Mouse (Mus musculus) heart, postnatal 14 days (tissue): ENCODE data around the gene Col24a1. TPM values are rescaled to one million over a fixed set of nuclear protein-coding genes. Genes with fewer than 3 reads are reported as not detected.
"Not testable (repeated sequence)": the region's sequence is repeated elsewhere in the genome, so short reads cannot be mapped to it uniquely, and the experiment has no call there.

Experiments used
- DNase-seq, 2 experiments: peaks; one replicate each; pipeline ENCODE4 v3.0.0; 2021 to 2022
- intact Hi-C: fragments of 180-260 bp; cut with DNase I; formaldehyde crosslinking; loops from one replicate; pipeline ENCODE4 v1.15.1; 2025
- total RNA-seq, 2 experiments: library from RNA; stranded (reverse); gene quantifications; 2 replicates each; pipeline ENCODE4 v1.2.3; 2021

Gene Col24a1
- total RNA-seq, 2 experiments from 2014 or later, result 0.32 to 0.41 TPM

DNA sequence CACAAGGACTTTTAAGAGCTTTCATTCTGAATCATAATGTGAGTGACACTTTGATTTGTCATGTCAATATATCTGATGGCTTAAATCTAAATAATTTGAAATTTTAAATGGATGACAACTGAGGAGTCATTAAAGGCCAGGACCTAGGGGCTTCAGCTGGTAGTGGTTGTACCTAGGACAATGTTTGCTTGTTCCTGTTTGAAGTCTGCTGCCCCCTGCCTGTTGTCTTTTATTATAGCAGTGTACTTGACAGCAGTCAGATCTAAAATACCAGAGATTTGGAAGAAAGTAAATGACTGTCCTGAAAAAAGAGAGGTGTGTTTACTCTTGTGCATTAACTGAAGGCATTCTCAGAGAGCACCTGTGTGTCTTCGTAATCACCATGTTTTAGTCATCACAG is 150.0 kb downstream of the Col24a1 start:
- peak; percentile 40 to 57 for DNase-seq
- intact Hi-C loops, result loop anchor here (5.0 kb wide), 1 partner anchor 75 kb away; no protein-coding TSS in a partner anchor

DNA sequence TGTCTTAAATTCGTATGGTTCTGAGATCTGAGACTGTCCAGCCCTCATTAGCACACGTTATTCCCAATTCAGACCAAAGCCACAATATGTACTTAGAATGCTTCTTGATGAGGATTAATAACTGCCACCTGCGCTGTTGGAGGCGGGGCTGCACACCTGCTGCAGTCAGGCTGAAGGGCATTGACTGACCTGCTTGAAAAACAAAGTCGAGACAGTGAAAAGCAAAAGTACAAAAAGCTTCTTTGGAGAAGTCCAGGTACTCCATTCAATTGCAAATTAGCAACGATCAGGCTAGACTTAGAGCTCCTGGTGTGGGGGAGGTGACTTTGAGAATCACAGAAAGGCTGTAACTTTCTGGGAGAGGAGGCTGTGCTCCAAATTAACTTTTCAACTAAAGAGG is 150.9 kb downstream of the Col24a1 start:
- intact Hi-C loops, result loop anchor here (5.0 kb wide), 1 partner anchor 76 kb away; no protein-coding TSS in a partner anchor
- not testable (repeated sequence) for DNase-seq

DNA sequence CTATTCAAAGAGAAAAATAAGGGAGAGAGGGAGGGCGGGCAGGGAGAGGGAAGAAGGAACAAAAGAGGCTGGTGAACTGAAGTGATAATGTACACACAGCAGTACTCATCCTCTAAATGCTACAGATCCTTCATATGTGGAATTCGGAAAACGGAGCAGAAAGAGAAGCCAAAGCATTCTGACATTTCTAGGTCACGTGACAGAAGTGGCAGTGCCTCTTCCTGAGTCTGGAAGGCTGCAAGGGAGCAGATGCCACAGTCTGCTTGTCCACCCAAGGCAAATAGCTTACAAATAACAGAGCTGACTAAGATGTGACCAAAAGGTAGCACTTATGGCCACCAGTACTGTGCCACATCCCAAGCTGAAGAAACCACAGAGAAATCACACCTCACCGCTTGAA is 164.8 kb downstream of the Col24a1 start:
- DNase-seq, result no peak
- intact Hi-C loops, result no loop called here

DNA sequence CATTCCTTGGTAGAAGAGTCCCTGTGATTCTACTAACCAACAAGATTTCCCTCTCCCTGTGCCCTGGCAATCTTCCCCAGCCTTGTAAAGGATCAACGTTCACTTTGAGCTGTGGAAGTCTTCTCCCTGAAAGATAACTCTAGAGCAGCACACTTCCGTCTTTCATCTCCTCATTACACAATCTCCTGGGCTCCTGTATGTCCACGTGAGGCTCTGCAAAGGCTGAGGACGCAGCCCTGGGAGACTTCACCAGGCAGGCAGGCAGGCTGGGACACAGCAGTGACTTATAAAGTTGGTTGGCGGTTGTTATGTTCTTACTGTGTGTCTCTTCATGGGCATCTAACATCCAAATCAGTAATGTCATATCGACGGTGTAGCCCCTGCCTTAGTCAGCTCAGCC is 170.1 kb downstream of the Col24a1 start:
- DNase-seq, result peak in 1 of 2 experiments; percentile 16
- intact Hi-C loops, result no loop called here

DNA sequence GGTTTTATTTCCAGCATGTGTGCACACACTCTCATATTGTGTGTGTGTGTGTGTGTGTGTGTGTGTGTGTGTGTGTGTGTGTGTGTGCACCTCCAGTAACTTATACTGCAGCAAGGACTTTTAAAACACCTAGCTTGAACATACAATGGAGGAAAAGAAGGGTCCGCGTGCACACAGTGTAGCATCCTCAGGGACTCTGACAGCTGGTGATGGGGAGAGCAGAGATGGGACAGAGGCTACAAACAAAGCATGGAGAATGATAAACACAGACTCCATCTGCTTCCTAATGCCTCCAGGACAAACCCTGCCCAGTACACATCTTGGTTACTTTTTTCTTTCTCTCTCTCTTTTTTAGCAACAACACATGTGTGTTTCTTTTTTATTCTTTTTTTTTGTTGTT is 171.5 kb downstream of the Col24a1 start:
- intact Hi-C loops, result no loop called here
- DNase-seq, result no peak

- no peak for DNase-seq
- intact Hi-C loops, result loop anchor here (10.0 kb wide), 1 partner anchor 434 kb away; no protein-coding TSS in a partner anchor
Observed at GRCm38 (mm10) chr3:145471094-145471493, 178.8 kb downstream of the Col24a1 start.

- intact Hi-C loops, result loop anchor here (10.0 kb wide), 1 partner anchor 431 kb away; no protein-coding TSS in a partner anchor
- DNase-seq, result no peak
Observed at GRCm38 (mm10) chr3:145474163-145474562, 181.9 kb downstream of the Col24a1 start.

GRCm38 (mm10) chr3:145476634-145477033 is 184.4 kb downstream of the Col24a1 start:
- no peak for DNase-seq
- intact Hi-C loops, result loop anchor here (5.0 to 10.0 kb wide), 2 partner anchors 428 to 446 kb away; partner anchors contain the start of gene Bcl10

DNA sequence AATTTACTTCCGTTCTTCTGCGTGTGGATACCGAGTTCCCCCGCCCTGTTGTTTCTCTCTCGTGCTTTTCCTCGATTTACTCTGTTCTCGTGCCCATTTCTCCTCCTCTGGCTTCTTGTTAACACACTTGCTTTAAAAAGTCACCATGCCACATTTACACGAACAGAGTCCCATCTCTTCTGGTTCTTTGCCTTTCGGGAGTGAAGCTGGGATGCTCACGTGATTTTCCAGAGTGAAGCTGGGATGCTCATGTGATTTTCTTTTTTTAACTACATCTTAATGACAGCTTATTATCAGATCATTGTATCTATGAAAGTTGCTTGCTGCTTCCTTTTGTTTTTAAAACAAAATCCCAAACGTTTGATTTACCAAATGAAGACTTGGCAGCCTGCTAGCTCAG is 184.8 kb downstream of the Col24a1 start:
- DNase-seq, result no peak
- intact Hi-C loops, result loop anchor here (5.0 to 10.0 kb wide), 2 partner anchors 428 to 445 kb away; partner anchors contain the start of gene Bcl10

DNA sequence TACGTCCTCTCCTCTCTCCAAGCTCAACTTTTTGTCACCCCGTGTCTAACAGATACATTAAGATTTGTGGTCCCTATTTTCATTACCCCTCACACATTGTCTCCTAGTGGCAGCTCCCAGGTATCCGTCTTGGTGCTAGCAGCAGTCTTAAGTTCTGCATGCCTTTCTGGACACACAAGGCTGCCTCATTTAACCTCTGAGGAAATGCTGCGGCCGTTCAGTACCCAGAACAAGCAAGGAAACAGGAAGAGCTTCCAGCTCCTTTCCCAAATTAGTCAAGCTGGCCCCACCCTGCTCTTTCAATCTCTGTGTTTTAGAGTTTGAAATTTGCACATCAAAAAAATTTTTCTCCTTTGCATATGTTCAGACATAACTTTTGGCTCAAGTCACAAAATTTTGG is 186.2 kb downstream of the Col24a1 start:
- intact Hi-C loops, result loop anchor here (5.0 to 10.0 kb wide), 2 partner anchors 426 to 444 kb away; partner anchors contain the start of gene Bcl10
- peak in 1 of 2 experiments; percentile 4 for DNase-seq

DNA sequence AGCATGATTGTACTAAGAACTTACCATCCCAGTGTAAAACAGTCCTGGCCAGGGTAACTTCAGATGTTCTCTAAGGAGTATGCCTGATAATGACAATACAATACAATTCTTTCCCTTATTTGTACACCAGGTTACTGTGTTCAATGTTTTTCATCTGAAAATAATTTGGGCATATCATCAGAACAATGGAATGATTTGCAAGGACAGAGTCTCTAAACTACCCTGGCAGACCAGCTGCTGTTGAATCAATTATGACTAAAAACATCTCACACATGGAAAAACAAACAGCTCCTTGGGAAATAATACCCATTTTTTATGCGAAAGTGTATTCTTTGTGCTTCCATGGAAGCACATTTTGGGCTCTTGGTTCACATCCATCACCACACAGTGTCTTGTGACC is 198.0 kb downstream of the Col24a1 start:
- DNase-seq, result no peak
- intact Hi-C loops, result no loop called here

DNA sequence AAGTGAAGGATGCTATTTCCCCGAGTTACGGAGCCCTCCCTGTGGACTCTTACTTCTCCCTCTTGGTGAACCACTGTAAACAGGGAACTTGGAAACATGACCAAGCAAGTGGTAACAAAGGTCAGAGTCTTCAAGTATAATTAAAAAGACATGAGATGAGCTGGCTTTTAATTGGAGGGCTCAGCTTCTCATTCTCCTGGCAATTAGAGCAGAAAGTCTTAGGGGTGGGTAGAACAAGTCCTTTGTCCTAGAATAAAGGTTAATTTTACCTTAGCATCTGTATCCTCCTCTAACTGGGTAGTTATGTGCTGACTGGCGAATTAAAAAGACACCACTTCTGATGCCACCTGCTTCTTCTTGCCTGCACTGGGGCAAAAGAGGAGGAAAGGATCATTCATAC is 199.1 kb downstream of the Col24a1 start:
- intact Hi-C loops, result no loop called here
- no peak for DNase-seq

DNA sequence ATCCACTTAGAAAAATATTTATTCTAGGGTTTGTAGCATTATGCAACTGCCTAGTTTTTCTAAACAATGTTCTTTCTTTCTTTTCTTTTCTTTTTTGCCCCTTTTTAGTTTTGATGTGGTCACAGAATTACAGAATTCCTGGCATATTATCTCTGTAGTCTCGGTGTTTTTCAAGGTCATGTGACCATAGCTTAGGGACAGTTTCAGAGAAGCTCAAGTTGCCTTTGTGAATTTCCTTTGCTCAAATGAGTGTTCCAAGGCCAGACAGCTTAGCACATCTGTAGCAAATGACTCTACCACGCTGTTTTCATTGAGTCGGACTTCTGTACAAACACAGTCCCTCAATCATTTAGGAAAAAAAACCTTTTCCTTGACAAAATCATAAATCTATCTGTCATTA is 205.9 kb downstream of the Col24a1 start:
- intact Hi-C loops, result no loop called here
- no peak for DNase-seq

DNA sequence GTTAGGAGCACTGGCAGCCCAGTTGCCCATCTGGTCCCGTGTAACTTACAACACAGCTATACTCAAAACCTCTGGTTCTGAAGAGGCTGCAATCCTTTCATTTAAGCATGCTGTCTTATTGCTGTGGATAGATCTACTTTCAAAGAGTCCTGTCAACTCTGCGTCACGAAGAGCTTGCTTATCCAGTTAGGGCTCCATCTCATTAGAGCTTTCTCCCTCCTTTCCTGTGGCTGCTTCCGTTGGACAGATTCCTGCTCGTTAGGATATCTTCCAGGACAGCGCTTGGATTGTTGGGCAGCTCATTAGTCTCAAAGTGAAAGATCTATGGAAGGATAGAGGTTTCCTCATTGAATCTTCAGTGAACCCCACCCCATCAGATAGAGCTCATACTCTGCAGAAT is 206.6 kb downstream of the Col24a1 start:
- no peak for DNase-seq
- intact Hi-C loops, result no loop called here

GRCm38 (mm10) chr3:145504830-145505229 is 212.6 kb downstream of the Col24a1 start:
- intact Hi-C loops, result no loop called here
- DNase-seq, result no peak

DNA sequence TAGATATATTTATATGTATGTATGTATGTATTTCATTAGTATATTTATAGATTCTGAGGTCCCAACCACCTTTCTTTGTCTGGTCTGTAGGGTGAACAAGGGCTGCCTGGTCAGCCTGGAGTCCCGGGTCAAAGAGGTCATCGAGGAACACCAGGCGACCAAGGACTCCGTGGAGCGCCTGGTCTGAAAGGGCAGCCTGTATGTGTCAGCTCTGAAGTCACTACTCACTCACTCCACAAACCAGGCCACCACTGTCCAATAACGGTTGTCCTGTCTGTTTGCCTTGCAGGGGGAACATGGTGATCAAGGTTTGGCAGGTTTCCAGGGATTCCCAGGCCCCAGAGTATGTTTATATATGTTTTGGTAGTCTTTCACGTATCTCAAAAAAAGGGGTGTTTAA is 216.3 kb downstream of the Col24a1 start:
- no peak for DNase-seq

DNA sequence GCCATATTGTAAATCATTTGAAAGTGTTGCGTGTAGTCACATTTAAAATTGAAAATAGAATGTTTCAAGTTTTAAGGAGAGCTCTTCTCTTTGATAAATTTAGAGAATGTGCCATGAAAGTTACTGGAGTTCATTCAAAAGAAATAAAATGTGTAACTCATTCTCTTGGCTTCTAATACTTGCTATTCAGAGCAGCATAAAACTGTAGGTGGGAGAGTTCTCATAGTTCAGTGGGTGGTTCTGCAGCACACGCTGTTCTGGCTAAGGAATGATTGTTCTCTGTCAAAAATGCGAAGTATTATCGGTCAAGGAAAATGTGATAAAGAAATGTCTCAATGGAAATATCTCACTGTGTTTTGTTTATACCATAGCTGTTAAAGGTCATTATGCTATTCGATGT is 221.9 kb downstream of the Col24a1 start:
- no peak for DNase-seq
- intact Hi-C loops, result no loop called here

More for the DNA sequence above, 216.3 kb downstream of the Col24a1 start:
- intact Hi-C loops, result no loop called here

- no peak for DNase-seq
- intact Hi-C loops, result no loop called here
Observed at GRCm38 (mm10) chr3:145521528-145522080, 229.3 kb downstream of the Col24a1 start.

DNA sequence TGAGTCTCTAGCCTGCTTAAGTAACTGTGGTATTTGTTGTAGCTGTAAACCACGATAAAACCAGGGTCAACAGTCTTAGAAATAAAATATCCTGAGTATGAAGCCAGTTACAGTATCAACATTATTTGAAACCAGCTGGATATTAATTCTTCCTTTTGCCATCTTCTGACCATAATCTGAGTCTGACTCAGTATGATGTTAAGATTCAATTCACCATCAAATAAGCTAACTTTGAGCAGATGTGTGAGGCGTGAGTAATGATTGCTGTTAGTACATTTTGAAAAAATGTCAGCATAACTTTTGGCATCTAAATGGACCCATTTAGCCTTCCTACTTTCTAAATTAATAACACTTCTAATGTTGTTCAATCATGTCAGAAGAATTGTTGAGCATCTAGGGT is 230.0 kb downstream of the Col24a1 start:
- no peak for DNase-seq
- intact Hi-C loops, result no loop called here

DNA sequence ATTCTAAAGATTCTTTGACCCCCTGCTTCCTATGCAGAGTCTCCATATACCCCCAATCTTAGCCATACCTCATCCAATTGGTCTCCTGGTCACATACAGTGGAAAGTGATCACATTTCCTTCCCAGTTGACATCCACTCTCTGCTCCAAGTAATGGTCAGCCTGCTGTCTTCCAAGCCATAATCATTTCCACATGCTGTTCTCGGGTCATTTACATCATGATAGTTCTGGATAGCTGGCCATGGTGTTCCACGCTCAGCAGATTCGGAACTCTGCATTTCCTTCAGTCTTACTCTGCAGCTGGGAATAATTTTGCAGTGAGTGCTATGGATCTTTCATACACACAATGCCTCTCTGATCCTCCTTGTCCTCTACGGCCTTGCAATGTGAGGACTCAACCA is 233.0 kb downstream of the Col24a1 start:
- intact Hi-C loops, result no loop called here

GRCm38 (mm10) chr3:145537870-145538269 is 245.6 kb downstream of the Col24a1 start:
- intact Hi-C loops, result no loop called here

More for the DNA sequence above, 233.0 kb downstream of the Col24a1 start:
- DNase-seq, result no peak

More at GRCm38 (mm10) chr3:145537870-145538269, 245.6 kb downstream of the Col24a1 start:
- DNase-seq, result no peak
